Mouse (Mus musculus): ENCODE data around the gene Fam71a. TPM values are rescaled to one million over a fixed set of nuclear protein-coding genes. Genes with fewer than 3 reads are reported as not detected.
"Not testable (repeated sequence)": the region's sequence is repeated elsewhere in the genome, so short reads cannot be mapped to it uniquely, and the experiment has no call there.

The Fam71a gene
- polyA plus RNA-seq, 1 experiment from 2014 or later = not detected

DNA sequence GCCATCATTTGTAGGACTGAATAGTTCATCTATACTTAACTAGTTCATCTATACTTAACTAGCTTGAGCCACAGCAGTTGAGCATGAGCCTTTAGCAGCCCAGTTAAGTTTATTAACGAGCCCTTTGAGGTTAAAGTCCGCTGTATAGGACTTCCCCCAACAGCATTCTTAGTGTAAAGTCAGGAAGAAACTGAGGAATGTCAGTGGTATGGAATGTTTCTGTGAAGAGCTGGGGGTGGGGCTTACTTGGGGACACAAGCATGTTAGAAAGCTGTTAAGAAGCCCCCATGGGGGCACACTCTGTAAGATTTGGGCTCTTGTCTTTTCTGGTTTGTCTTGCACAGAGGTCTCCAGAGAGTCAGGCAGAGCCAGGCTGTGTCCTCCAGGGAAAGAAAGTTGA is 15.2 kb upstream of the Fam71a start:
- Histone ChIP-seq H3K9me3 (replicated peaks) (no peaks in the 10 kb centered on the region), H3K27me3 (peaks cover 48% of the 10 kb centered on the region), H3K4me1 (peaks cover 65% of the 10 kb centered on the region), H3K27ac (peak overlapping the region; percentile 52), H3K4me2 (peak overlapping the region; percentile 38), H3K4me3 (replicated peaks) (no peak overlapping the region), H3K9ac (no peak overlapping the region), H3K36me3 (no peaks in the 10 kb centered on the region)
- WGBS = 23% methylated on average over 2 of the region's 2 CpGs
- no peak for ATAC-seq (replicated peaks; ENCODE audit: low FRiP score)

- Histone ChIP-seq H3K4me2 (peak overlapping the region; percentile 17), H3K27me3 (peaks cover 36% of the 10 kb centered on the region), H3K36me3 (no peaks in the 10 kb centered on the region), H3K4me3 (replicated peaks) (no peak overlapping the region), H3K9me3 (replicated peaks) (no peaks in the 10 kb centered on the region), H3K9ac (no peak overlapping the region), H3K27ac (no peak overlapping the region), H3K4me1 (peaks cover 53% of the 10 kb centered on the region)
- ATAC-seq (replicated peaks; ENCODE audit: low FRiP score) = no peak
- WGBS = 29% methylated on average over 15 of the region's 15 CpGs
Measured at GRCm38 (mm10) chr1:191178511-191179188, 14.0 kb upstream of the Fam71a start.

DNA sequence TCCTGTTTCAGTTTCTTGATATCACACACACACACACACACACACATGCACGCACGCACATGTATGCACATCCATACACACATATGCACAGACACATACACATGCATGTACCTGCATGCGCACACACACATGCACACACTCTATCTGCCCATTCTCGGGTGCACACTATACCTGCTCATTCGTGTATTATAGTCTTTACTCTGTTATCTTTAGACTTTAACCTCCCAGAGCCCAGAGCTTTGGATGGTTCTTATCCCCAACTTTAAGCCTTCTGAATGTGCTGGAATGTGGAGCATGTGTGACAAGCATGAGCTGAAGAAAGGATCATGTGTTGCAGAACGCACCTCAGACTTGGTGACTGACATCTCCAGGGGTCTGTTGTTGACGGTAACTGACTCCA is 12.3 kb upstream of the Fam71a start:
- H3K4me3 ChIP-seq (replicated peaks) = no peak overlapping the region

DNA sequence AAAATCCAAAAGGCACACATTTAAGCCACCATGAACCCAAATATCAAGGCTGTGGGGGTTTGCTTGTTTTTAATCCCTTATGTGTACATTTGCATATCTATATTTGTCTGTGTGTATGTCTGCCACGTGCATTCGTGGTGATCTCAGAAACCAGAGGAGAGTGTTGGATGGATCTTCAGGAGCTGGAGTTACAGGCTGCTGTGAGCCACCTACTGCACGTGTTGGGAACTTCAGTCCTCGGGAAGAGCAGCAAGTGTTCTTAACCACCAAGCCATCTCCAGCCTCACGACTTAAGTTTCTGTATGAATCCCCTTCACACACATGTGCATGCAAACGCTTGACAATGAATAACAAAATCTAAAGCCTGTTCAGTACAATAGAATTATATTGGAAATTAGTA is 7.9 kb upstream of the Fam71a start:
- H3K9me3 ChIP-seq (replicated peaks) = no peaks in the 10 kb centered on the region
- H3K36me3 ChIP-seq = no peaks in the 10 kb centered on the region
- H3K27ac ChIP-seq = no peak overlapping the region
- no peak overlapping the region for H3K9ac ChIP-seq
- 0 out of 2 replicates have a peak, but pooled peaks cover 5% of the 10 kb centered on the region for H3K27me3 ChIP-seq
- no peak overlapping the region for H3K4me2 ChIP-seq
- no peaks in the 10 kb centered on the region for H3K4me1 ChIP-seq
- WGBS = 12% methylated on average over 6 of the region's 6 CpGs
- no peak overlapping the region for H3K4me3 ChIP-seq (replicated peaks)
- no peak for ATAC-seq (replicated peaks; ENCODE audit: low FRiP score)

More for the DNA sequence above, 12.3 kb upstream of the Fam71a start:
- Histone ChIP-seq H3K27ac (no peak overlapping the region), H3K4me1 (peaks cover 39% of the 10 kb centered on the region), H3K9me3 (replicated peaks) (no peaks in the 10 kb centered on the region), H3K27me3 (peaks cover 34% of the 10 kb centered on the region), H3K36me3 (no peaks in the 10 kb centered on the region), H3K9ac (no peak overlapping the region), H3K4me2 (no peak overlapping the region)
- ATAC-seq (replicated peaks; ENCODE audit: low FRiP score) = no peak
- 75% methylated on average over 7 of the region's 7 CpGs for WGBS

DNA sequence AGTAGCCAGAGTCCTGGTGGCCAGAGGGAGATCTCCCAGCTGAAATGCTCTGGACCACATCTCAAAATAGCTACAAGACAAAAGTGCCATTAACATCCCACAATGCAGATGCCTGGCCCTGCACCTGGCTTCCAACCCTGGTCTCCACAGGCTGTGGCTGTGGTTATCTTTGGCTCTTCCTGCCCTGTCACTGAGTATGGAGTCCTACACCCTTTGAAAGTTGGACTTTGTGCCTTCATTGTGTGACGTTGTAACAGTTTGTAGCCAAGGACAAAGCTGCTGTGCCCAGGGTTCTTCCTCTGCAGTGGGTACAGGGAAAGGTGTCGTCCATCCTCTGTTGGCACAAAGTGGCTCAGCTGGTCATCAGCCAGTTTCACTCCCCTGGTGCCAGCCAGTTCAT is 5.8 kb upstream of the Fam71a start:
- ATAC-seq (replicated peaks; ENCODE audit: low FRiP score) = no peak
- no peaks in the 10 kb centered on the region for H3K9me3 ChIP-seq (replicated peaks)
- H3K36me3 ChIP-seq = no peaks in the 10 kb centered on the region
- H3K9ac ChIP-seq = no peak overlapping the region
- no peak overlapping the region for H3K4me2 ChIP-seq
- no peak overlapping the region for H3K4me3 ChIP-seq (replicated peaks)
- no peaks in the 10 kb centered on the region for H3K27me3 ChIP-seq
- WGBS = 96% methylated on average over 2 of the region's 2 CpGs
- H3K27ac ChIP-seq = no peak overlapping the region
- 0 out of 2 replicates have a peak, but pooled peaks cover 3% of the 10 kb centered on the region for H3K4me1 ChIP-seq

DNA sequence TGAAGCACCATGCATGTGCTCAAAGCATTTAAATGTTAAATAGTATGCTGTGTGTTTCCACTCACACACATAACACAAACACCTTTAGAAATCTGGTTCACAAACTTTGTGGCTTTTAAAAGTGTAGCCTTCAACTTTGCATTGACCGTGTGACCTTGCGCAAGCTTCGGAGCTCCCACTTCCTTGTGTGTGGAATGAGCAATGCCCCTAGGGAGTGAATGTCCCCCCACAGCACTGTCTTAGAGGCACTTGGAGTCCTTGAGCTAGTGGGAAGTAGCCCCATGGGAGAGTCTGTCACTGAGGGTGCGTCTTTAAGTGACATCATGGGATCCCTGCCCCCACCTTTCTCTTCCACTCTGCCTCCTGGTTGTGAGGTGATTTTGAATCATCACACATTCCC is 1.6 kb upstream of the Fam71a start:
- Histone ChIP-seq H3K4me1 (0 out of 2 replicates have a peak, but pooled peaks cover 3% of the 10 kb centered on the region), H3K4me2 (no peak overlapping the region), H3K27ac (no peak overlapping the region), H3K27me3 (no peaks in the 10 kb centered on the region), H3K9me3 (replicated peaks) (no peaks in the 10 kb centered on the region), H3K36me3 (no peaks in the 10 kb centered on the region), H3K9ac (no peak overlapping the region), H3K4me3 (replicated peaks) (no peak overlapping the region)
- 80% methylated on average over 4 of the region's 4 CpGs for WGBS
- no peak for ATAC-seq (replicated peaks; ENCODE audit: low FRiP score)

DNA sequence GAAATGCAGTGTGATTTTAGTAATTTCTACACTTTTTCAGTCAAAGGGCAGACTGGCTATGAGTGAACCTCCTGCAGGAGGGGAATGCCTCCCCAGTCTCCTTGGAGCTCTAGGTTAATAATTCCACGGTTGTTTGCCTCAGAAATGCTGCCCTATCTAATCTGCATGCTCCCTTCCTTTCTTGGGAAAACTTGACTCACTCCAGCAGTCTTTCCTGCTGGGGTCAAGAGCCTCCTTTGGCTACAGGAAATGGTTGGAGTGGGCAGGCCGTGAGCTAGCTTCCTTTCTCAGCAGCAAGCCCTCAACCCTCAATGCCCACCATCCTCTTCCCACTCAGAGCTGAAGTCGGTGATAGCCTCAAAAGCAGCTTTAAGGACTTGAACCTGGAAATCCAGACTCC is 10.3 kb downstream of the Fam71a start:
- Histone ChIP-seq H3K9ac (no peak overlapping the region), H3K4me1 (peaks cover 12% of the 10 kb centered on the region), H3K27me3 (no peaks in the 10 kb centered on the region), H3K4me3 (replicated peaks) (no peak overlapping the region), H3K4me2 (no peak overlapping the region), H3K9me3 (replicated peaks) (peaks cover 10% of the 10 kb centered on the region; the same call in 1 of the 2 replicates), H3K27ac (peak overlapping the region; percentile 41), H3K36me3 (no peaks in the 10 kb centered on the region)
- 0 out of 2 replicates have a peak, but pooled peaks have one; percentile 49 for ATAC-seq (replicated peaks; ENCODE audit: low FRiP score)
- 23% methylated on average over 3 of the region's 3 CpGs for WGBS

GRCm38 (mm10) chr1:191153052-191153451 is 11.6 kb downstream of the Fam71a start:
- no peaks in the 10 kb centered on the region for H3K36me3 ChIP-seq
- no peak overlapping the region for H3K4me3 ChIP-seq (replicated peaks)
- H3K27ac ChIP-seq = no peak overlapping the region
- peaks cover 12% of the 10 kb centered on the region for H3K4me1 ChIP-seq
- H3K27me3 ChIP-seq = no peaks in the 10 kb centered on the region
- peaks cover 6% of the 10 kb centered on the region; the same call in 1 of the 2 replicates for H3K9me3 ChIP-seq (replicated peaks)
- no peak for ATAC-seq (replicated peaks; ENCODE audit: low FRiP score)
- no peak overlapping the region for H3K9ac ChIP-seq
- WGBS = 26% methylated on average over 4 of the region's 4 CpGs
- H3K4me2 ChIP-seq = no peak overlapping the region

DNA sequence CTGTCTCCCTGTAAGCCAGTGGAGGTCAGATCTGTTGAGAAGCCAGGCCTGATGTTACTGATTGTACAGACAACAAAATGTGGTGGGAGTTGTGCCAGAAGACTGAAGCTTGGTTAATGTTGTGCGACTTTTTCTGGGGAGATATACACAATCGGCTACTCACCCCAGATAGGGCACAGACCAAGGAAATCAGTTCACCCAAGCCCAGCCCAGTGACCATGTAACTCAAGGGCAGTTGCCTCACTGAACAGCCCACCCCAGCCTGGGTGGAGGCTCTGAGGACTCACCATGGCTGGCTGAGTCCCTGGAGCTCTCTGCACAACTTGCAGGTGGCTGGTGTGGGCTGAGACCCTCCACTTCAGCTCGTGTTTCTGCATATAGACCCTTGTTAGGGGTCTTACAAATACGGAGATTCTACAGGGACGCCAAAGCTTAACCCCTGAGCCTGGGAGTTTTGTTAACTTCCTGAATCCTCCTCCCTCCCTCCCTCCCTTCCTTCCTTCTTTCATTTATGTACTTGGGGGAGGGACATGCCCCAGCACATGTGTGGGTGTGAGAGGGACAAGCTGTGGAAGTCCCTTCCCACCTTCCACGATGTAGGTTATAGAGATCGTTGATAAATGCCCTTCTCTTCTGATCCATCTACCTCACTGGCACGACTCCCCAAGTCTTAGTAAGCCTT is 13.6 kb downstream of the Fam71a start:
- no peak for ATAC-seq (replicated peaks; ENCODE audit: low FRiP score)
- 52% methylated on average over 8 of the region's 8 CpGs for WGBS
- H3K4me2 ChIP-seq = no peak overlapping the region
- no peak overlapping the region for H3K9ac ChIP-seq
- H3K27ac ChIP-seq = no peak overlapping the region
- no peak overlapping the region for H3K4me3 ChIP-seq (replicated peaks)
- H3K9me3 ChIP-seq (replicated peaks) = no peaks in the 10 kb centered on the region
- peaks cover 12% of the 10 kb centered on the region for H3K4me1 ChIP-seq
- no peaks in the 10 kb centered on the region for H3K27me3 ChIP-seq
- H3K36me3 ChIP-seq = no peaks in the 10 kb centered on the region

- not testable (repeated sequence) for H3K4me2 ChIP-seq; H3K27ac ChIP-seq; H3K27me3 ChIP-seq; ATAC-seq (replicated peaks; ENCODE audit: low FRiP score); H3K4me3 ChIP-seq (replicated peaks); H3K9ac ChIP-seq; H3K36me3 ChIP-seq; H3K9me3 ChIP-seq (replicated peaks)
- whole genome bisulfite sequencing = 78% methylated on average over 5 of the region's 5 CpGs
- H3K4me1 ChIP-seq = peaks cover 11% of the 10 kb centered on the region
Measured at GRCm38 (mm10) chr1:191149489-191149888, 15.1 kb downstream of the Fam71a start.

- no peak overlapping the region for H3K4me2 ChIP-seq
- no peak for ATAC-seq (replicated peaks; ENCODE audit: low FRiP score)
- WGBS = 72% methylated on average over 8 of the region's 8 CpGs
- no peak overlapping the region for H3K4me3 ChIP-seq (replicated peaks)
- no peaks in the 10 kb centered on the region for H3K9me3 ChIP-seq (replicated peaks)
- no peaks in the 10 kb centered on the region for H3K27me3 ChIP-seq
- H3K9ac ChIP-seq = no peak overlapping the region
- H3K36me3 ChIP-seq = no peaks in the 10 kb centered on the region
- no peak overlapping the region for H3K27ac ChIP-seq
- H3K4me1 ChIP-seq = peaks cover 4% of the 10 kb centered on the region; the same call in 1 of the 2 replicates
Measured at GRCm38 (mm10) chr1:191140983-191141382, 23.6 kb downstream of the Fam71a start.

- Histone ChIP-seq H3K9ac (no peak overlapping the region), H3K9me3 (replicated peaks) (no peaks in the 10 kb centered on the region), H3K4me2 (no peak overlapping the region), H3K27me3 (no peaks in the 10 kb centered on the region), H3K27ac (no peak overlapping the region), H3K36me3 (no peaks in the 10 kb centered on the region), H3K4me3 (replicated peaks) (no peak overlapping the region), H3K4me1 (peaks cover 4% of the 10 kb centered on the region; the same call in 1 of the 2 replicates)
- 79% methylated on average over 7 of the region's 7 CpGs for WGBS
- no peak for ATAC-seq (replicated peaks; ENCODE audit: low FRiP score)
Measured at GRCm38 (mm10) chr1:191138874-191139495, 25.6 kb downstream of the Fam71a start.

Data from kidney, embryonic 15.5 days (tissue).